13 mouse cellular contexts compared by ENCODE assay signal in the genomic region with DNA sequence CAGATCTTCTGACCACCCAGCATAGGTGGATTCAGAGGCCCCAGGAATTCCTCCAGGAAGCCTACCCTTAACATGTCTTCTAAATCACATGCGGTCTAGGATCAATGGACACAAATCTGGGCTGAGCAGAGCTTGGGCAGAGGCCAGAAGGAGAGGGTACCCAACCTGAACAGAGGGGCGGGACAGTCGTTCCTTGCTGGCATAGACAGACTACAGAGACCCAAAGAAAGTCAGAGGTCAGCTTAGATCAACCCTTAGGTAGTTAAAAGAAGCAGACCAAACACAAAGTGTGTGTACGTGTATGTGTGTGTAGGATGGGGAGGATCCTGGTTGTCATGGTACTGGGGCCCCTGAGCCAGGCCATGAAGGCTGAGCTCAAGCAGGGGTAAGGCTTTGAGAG.
DNase-seq lines count a peak whose midpoint lies in the region; ATAC-seq and TF ChIP-seq lines count a peak whose summit lies in the region.
"Had no signal": no experiment of that assay in that cellular context is flagged by ENCODE, and none has a peak within 500 bp of the region (broad histone marks: within the 10 kb centered on the region; RNA-seq: fewer than 3 reads in every experiment).

No protein-coding gene starts in this region.

- no peak for TF ChIP-seq CTCF in hindbrain, postnatal 0 days (IDR thresholded peaks at IDR 0.05; ENCODE audit: low read depth)

- 78% methylated on average over 4 of the region's 4 CpGs for WGBS in hindbrain, embryonic 11.5 days
- WGBS in hindbrain, postnatal 0 days: 76% methylated on average over 4 of the region's 4 CpGs
- WGBS in neural tube, embryonic 12.5 days: 84% methylated on average over 4 of the region's 4 CpGs
- WGBS in neural tube, embryonic 15.5 days: 87% methylated on average over 4 of the region's 4 CpGs
- 39% methylated on average over 4 of the region's 4 CpGs for WGBS in kidney, embryonic 16.5 days

- ATAC-seq in hindbrain, embryonic 11.5 days (ENCODE audit: low FRiP score): peak; percentile 53
- ATAC-seq in hindbrain, postnatal 0 days: no peak
- ATAC-seq in neural tube, embryonic 12.5 days (ENCODE audit: low FRiP score, low read depth): peak; percentile 36
- ATAC-seq in neural tube, embryonic 15.5 days (ENCODE audit: low FRiP score): no peak
- peak; percentile 69 for ATAC-seq in kidney, embryonic 16.5 days (ENCODE audit: low FRiP score, low TSS enrichment)
- ATAC-seq in megakaryocyte progenitor cell, adult 5-6 weeks (replicated peaks; ENCODE audit: poor library complexity): no peak

- no peak overlapping the region for H3K9ac ChIP-seq in hindbrain, embryonic 11.5 days (ENCODE audit: low read depth, low read length)
- no peak overlapping the region for H3K9ac ChIP-seq in hindbrain, postnatal 0 days (replicated peaks; ENCODE audit: low read length)
- H3K9ac ChIP-seq in neural tube, embryonic 12.5 days: no peak overlapping the region
- no peak overlapping the region for H3K9ac ChIP-seq in neural tube, embryonic 15.5 days (replicated peaks)
- no peak overlapping the region for H3K9ac ChIP-seq in kidney, embryonic 16.5 days (replicated peaks; ENCODE audit: low read length)
- H3K9ac ChIP-seq: hindbrain, embryonic 15.5 days had no signal

- H3K36me3 ChIP-seq in hindbrain, embryonic 11.5 days (ENCODE audit: control insufficient read depth, insufficient read depth, low read length): no peaks in the 10 kb centered on the region
- no peaks in the 10 kb centered on the region for H3K36me3 ChIP-seq in hindbrain, postnatal 0 days (ENCODE audit: insufficient read depth, low read length)
- no peaks in the 10 kb centered on the region for H3K36me3 ChIP-seq in neural tube, embryonic 12.5 days
- H3K36me3 ChIP-seq in neural tube, embryonic 15.5 days: no peaks in the 10 kb centered on the region
- no peaks in the 10 kb centered on the region for H3K36me3 ChIP-seq in kidney, embryonic 16.5 days (ENCODE audit: insufficient read depth, low read length)
- H3K36me3 ChIP-seq: hindbrain, embryonic 15.5 days had no signal

- no peaks in the 10 kb centered on the region for H3K4me1 ChIP-seq in hindbrain, embryonic 11.5 days (replicated peaks; ENCODE audit: control insufficient read depth, insufficient read depth, low read length)
- peaks cover 4% of the 10 kb centered on the region; the same call in 1 of the 2 replicates for H3K4me1 ChIP-seq in hindbrain, postnatal 0 days (ENCODE audit: insufficient read depth, low read length)
- peaks cover 12% of the 10 kb centered on the region for H3K4me1 ChIP-seq in neural tube, embryonic 12.5 days
- H3K4me1 ChIP-seq in neural tube, embryonic 15.5 days: peaks cover 11% of the 10 kb centered on the region
- peaks cover 13% of the 10 kb centered on the region; the same call in 1 of the 2 replicates for H3K4me1 ChIP-seq in kidney, embryonic 16.5 days (ENCODE audit: insufficient read depth, low read length)
- H3K4me1 ChIP-seq: hindbrain, embryonic 15.5 days had no signal

- H3K27me3 ChIP-seq in hindbrain, embryonic 11.5 days (ENCODE audit: control insufficient read depth, insufficient read depth, low read length): no peaks in the 10 kb centered on the region
- no peaks in the 10 kb centered on the region for H3K27me3 ChIP-seq in hindbrain, postnatal 0 days (ENCODE audit: insufficient read depth, low read length)
- H3K27me3 ChIP-seq in neural tube, embryonic 12.5 days (replicated peaks): no peaks in the 10 kb centered on the region
- H3K27me3 ChIP-seq in neural tube, embryonic 15.5 days (replicated peaks): no peaks in the 10 kb centered on the region
- no peaks in the 10 kb centered on the region for H3K27me3 ChIP-seq in kidney, embryonic 16.5 days (ENCODE audit: insufficient read depth, low read length)
- H3K27me3 ChIP-seq: hindbrain, embryonic 15.5 days had no signal

- no peak overlapping the region for H3K4me2 ChIP-seq in hindbrain, embryonic 11.5 days (replicated peaks; ENCODE audit: low read depth, low read length)
- H3K4me2 ChIP-seq in hindbrain, postnatal 0 days (ENCODE audit: low read depth, low read length): no peak overlapping the region
- H3K4me2 ChIP-seq in neural tube, embryonic 12.5 days (replicated peaks): no peak overlapping the region
- H3K4me2 ChIP-seq in neural tube, embryonic 15.5 days: no peak overlapping the region
- H3K4me2 ChIP-seq in kidney, embryonic 16.5 days (replicated peaks; ENCODE audit: low read depth, low read length): no peak overlapping the region
- H3K4me2 ChIP-seq: hindbrain, embryonic 15.5 days had no signal

- DNase-seq in hindbrain, embryonic 11.5 days (ENCODE audit: low spot score): no peak
- DNase-seq in hindbrain, postnatal 0 days (ENCODE audit: low spot score): no peak
- no peak for DNase-seq in MN1 (ENCODE audit: low spot score)
- DNase-seq: cerebellum, adult 11-12 months; gastrocnemius, postnatal 36 days; layer of hippocampus, postnatal 36 days; lung, postnatal 36 days; thymus, adult 2 months had no signal

- no peak overlapping the region for H3K4me3 ChIP-seq in hindbrain, embryonic 11.5 days (ENCODE audit: low read depth, low read length)
- no peak overlapping the region for H3K4me3 ChIP-seq in hindbrain, postnatal 0 days (ENCODE audit: low read length)
- H3K4me3 ChIP-seq in neural tube, embryonic 12.5 days: no peak overlapping the region
- no peak overlapping the region for H3K4me3 ChIP-seq in neural tube, embryonic 15.5 days (replicated peaks)
- no peak overlapping the region for H3K4me3 ChIP-seq in kidney, embryonic 16.5 days (ENCODE audit: low read length)
- H3K4me3 ChIP-seq: hindbrain, embryonic 15.5 days had no signal

- H3K9me3 ChIP-seq in hindbrain, embryonic 11.5 days (ENCODE audit: control insufficient read depth, low read length): no peaks in the 10 kb centered on the region
- H3K9me3 ChIP-seq in hindbrain, postnatal 0 days (ENCODE audit: low read length): no peaks in the 10 kb centered on the region
- no peaks in the 10 kb centered on the region for H3K9me3 ChIP-seq in neural tube, embryonic 12.5 days
- no peaks in the 10 kb centered on the region for H3K9me3 ChIP-seq in neural tube, embryonic 15.5 days (replicated peaks)
- no peaks in the 10 kb centered on the region for H3K9me3 ChIP-seq in kidney, embryonic 16.5 days (ENCODE audit: low read length)
- H3K9me3 ChIP-seq: hindbrain, embryonic 15.5 days had no signal

- no peak overlapping the region; the same call in 1 of the 2 replicates for H3K27ac ChIP-seq in hindbrain, embryonic 11.5 days (ENCODE audit: low read depth, low read length)
- H3K27ac ChIP-seq in hindbrain, postnatal 0 days: no peak overlapping the region
- H3K27ac ChIP-seq in neural tube, embryonic 12.5 days: no peak overlapping the region
- no peak overlapping the region for H3K27ac ChIP-seq in neural tube, embryonic 15.5 days (replicated peaks)
- H3K27ac ChIP-seq in kidney, embryonic 16.5 days (ENCODE audit: low read length): peak overlapping the region; percentile 19; the same call in 1 of the 2 replicates
- H3K27ac ChIP-seq: hindbrain, embryonic 15.5 days had no signal

Comparison
In these comparisons a context has a peak if more than half of its experiments do, and no peak if none do; other contexts are left out.
1. ATAC-seq: peak in hindbrain, embryonic 11.5 days (single experiment), neural tube, embryonic 12.5 days (single experiment) and kidney, embryonic 16.5 days (single experiment); none in hindbrain, postnatal 0 days (single experiment), neural tube, embryonic 15.5 days (single experiment) and megakaryocyte progenitor cell, adult 5-6 weeks (single experiment).